ENCODE assay signal across 39 mouse cellular contexts in genomic region chr9:78400570-78400969, GRCm38 (mm10). TPM values are rescaled to one million over a fixed set of nuclear protein-coding genes. Genes with fewer than 3 reads are reported as not detected.
"Had no signal": no experiment of that assay in that cellular context is flagged by ENCODE, and none has a peak within 500 bp of the region (broad histone marks: within the 10 kb centered on the region; RNA-seq: fewer than 3 reads in every experiment).

No protein-coding gene starts in this region.

- ATAC-seq: forebrain, embryonic 13.5 days; forebrain, embryonic 14.5 days; forebrain, embryonic 15.5 days; forebrain, embryonic 16.5 days; forebrain, postnatal 0 days had no signal

- H3K27ac ChIP-seq: embryonic facial prominence, embryonic 10.5 days; embryonic facial prominence, embryonic 12.5 days; embryonic facial prominence, embryonic 13.5 days; embryonic facial prominence, embryonic 15.5 days; forebrain, embryonic 10.5 days; forebrain, embryonic 12.5 days; forebrain, embryonic 13.5 days; forebrain, embryonic 15.5 days; gastrocnemius, adult 2 months; heart, adult 2 months had no signal

- H3K36me3 ChIP-seq: embryonic facial prominence, embryonic 10.5 days; embryonic facial prominence, embryonic 12.5 days; embryonic facial prominence, embryonic 13.5 days; embryonic facial prominence, embryonic 15.5 days; forebrain, embryonic 10.5 days; forebrain, embryonic 12.5 days; forebrain, embryonic 15.5 days had no signal

- DNase-seq: cerebellum, adult 2 months; cerebellum, adult 8-10 months; cerebellum, adult 9-10 months; cerebellum, adult 9-11 months; cerebellum, postnatal 10 days; cerebellum, postnatal 14 days; cerebellum, postnatal 25 days; cerebellum, postnatal 36 days; embryo, embryonic 11 days; forebrain, postnatal 0 days; gastrocnemius, adult 2 months; gastrocnemius, postnatal 10 days; gastrocnemius, postnatal 14 days; gastrocnemius, postnatal 25 days; gastrocnemius, postnatal 36 days; heart, adult 18-20 months; heart, adult 2 months had no signal

- H3K4me2 ChIP-seq: embryonic facial prominence, embryonic 12.5 days; embryonic facial prominence, embryonic 13.5 days; embryonic facial prominence, embryonic 15.5 days; forebrain, embryonic 12.5 days; forebrain, embryonic 13.5 days; forebrain, embryonic 15.5 days had no signal

- H3K4me3 ChIP-seq: embryonic facial prominence, embryonic 10.5 days; embryonic facial prominence, embryonic 12.5 days; embryonic facial prominence, embryonic 13.5 days; embryonic facial prominence, embryonic 15.5 days; erythroblast, embryonic 14.5 days; forebrain, embryonic 10.5 days; forebrain, embryonic 12.5 days; forebrain, embryonic 13.5 days; forebrain, embryonic 15.5 days; gastrocnemius, adult 2 months; heart, adult 2 months had no signal

- H3K9ac ChIP-seq: embryonic facial prominence, embryonic 12.5 days; embryonic facial prominence, embryonic 13.5 days; embryonic facial prominence, embryonic 15.5 days; forebrain, embryonic 12.5 days; forebrain, embryonic 13.5 days; forebrain, embryonic 15.5 days; forebrain, postnatal 0 days had no signal

- H3K9me3 ChIP-seq: embryonic facial prominence, embryonic 10.5 days; embryonic facial prominence, embryonic 12.5 days; embryonic facial prominence, embryonic 13.5 days; embryonic facial prominence, embryonic 15.5 days; forebrain, embryonic 10.5 days; forebrain, embryonic 12.5 days; forebrain, embryonic 13.5 days; forebrain, embryonic 15.5 days had no signal

RNA-seq across cellular contexts. Expression of gene Ddx43, which starts 5.0 kb away (rescaled TPM):
- total RNA-seq: gastrocnemius, adult 18-20 months; gastrocnemius, adult 2 months; gastrocnemius, adult 8-10 months; gastrocnemius, postnatal 10 days; gastrocnemius, postnatal 14 days; gastrocnemius, postnatal 25 days; gastrocnemius, postnatal 36 days; granulocyte monocyte progenitor cell, adult 5-6 weeks; heart, adult 18-20 months; heart, adult 2 months had no signal
- polyA plus RNA-seq: embryonic facial prominence, embryonic 11.5 days; erythroblast, embryonic 14.5 days; gonadal fat pad, adult 2 months; heart, adult 2 months had no signal

RNA-seq across cellular contexts. Expression of gene Ooep, which starts 22.0 kb away (rescaled TPM):
- total RNA-seq: common myeloid progenitor, adult 5-6 weeks; gastrocnemius, adult 18-20 months; gastrocnemius, adult 2 months; gastrocnemius, adult 8-10 months; gastrocnemius, postnatal 36 days; granulocyte monocyte progenitor cell, adult 5-6 weeks; heart, adult 18-20 months; heart, adult 2 months had no signal
- polyA plus RNA-seq: erythroblast, embryonic 14.5 days; gonadal fat pad, adult 2 months; heart, adult 2 months had no signal

RNA-seq across cellular contexts. Expression of gene Dppa5a, which starts 32.6 kb away (rescaled TPM):
- total RNA-seq: common myeloid progenitor, adult 5-6 weeks; gastrocnemius, adult 18-20 months; gastrocnemius, adult 2 months; gastrocnemius, adult 8-10 months; gastrocnemius, postnatal 10 days; gastrocnemius, postnatal 14 days; gastrocnemius, postnatal 25 days; gastrocnemius, postnatal 36 days; gastrocnemius, postnatal 4 days; granulocyte monocyte progenitor cell, adult 5-6 weeks; heart, adult 18-20 months; heart, adult 2 months had no signal
- polyA plus RNA-seq: cortical plate, adult 2 months; embryonic facial prominence, embryonic 10.5 days; embryonic facial prominence, embryonic 11.5 days; embryonic facial prominence, embryonic 14.5 days; erythroblast, embryonic 14.5 days; forebrain, embryonic 10.5 days; gonadal fat pad, adult 2 months; heart, adult 2 months had no signal

RNA-seq across cellular contexts. Expression of gene Gsta2, which starts 45.0 kb away (rescaled TPM):
- total RNA-seq: common myeloid progenitor, adult 5-6 weeks; forebrain, postnatal 0 days; gastrocnemius, adult 2 months; gastrocnemius, adult 8-10 months; gastrocnemius, postnatal 10 days; gastrocnemius, postnatal 14 days; gastrocnemius, postnatal 25 days; gastrocnemius, postnatal 36 days; gastrocnemius, postnatal 4 days; granulocyte monocyte progenitor cell, adult 5-6 weeks had no signal
- polyA plus RNA-seq: cerebellum, adult 2 months; embryonic facial prominence, embryonic 10.5 days; embryonic facial prominence, embryonic 11.5 days; embryonic facial prominence, embryonic 12.5 days; erythroblast, embryonic 14.5 days; forebrain, embryonic 10.5 days; forebrain, embryonic 11.5 days; forebrain, embryonic 12.5 days; forebrain, embryonic 13.5 days; forebrain, embryonic 14.5 days; forebrain, embryonic 15.5 days; forebrain, embryonic 16.5 days; forebrain, postnatal 0 days; frontal cortex, adult 2 months had no signal
